Mouse (Mus musculus) midbrain, embryonic 16.5 days (tissue): Measurements from ENCODE around the gene Eif4e2. TPM values are rescaled to one million over a fixed set of nuclear protein-coding genes. Genes with fewer than 3 reads are reported as not detected.

Experiments
- polyA plus RNA-seq: library from polyadenylated mRNA; unstranded; fragments of >200 nt; fragmentation: Nextera tagmentation; extraction: Ambion mirVana; gene quantifications from 2 replicates; pipeline ENCODE4 v1.2.1, GENCODE M21; 2015

The Eif4e2 gene
- polyA plus RNA-seq, 1 experiment from 2014 or later = 86.6 TPM

Other genes with a start within 250 kb of the Eif4e2 start
- not detected in 2 replicates for gene Alppl2, start 124.0 kb upstream of the Eif4e2 start, polyA plus RNA-seq
- not detected in 2 replicates for gene Alpi, start 112.3 kb upstream of the Eif4e2 start, polyA plus RNA-seq
- not detected in 2 replicates for gene Akp3, start 88.9 kb upstream of the Eif4e2 start, polyA plus RNA-seq
- 14.4 and 25.7 TPM in 2 replicates for gene Ecel1, start 57.4 kb upstream of the Eif4e2 start, polyA plus RNA-seq
- gene Prss56, start 30.6 kb upstream of the Eif4e2 start, polyA plus RNA-seq = 0.34 TPM in 1 of 2 replicates, not detected in the other
- not detected in 2 replicates for gene Chrnd, start 23.3 kb upstream of the Eif4e2 start, polyA plus RNA-seq
- not detected in 2 replicates for gene Chrng, start 9.3 kb upstream of the Eif4e2 start, polyA plus RNA-seq
- gene Efhd1, start 50.4 kb downstream of the Eif4e2 start, polyA plus RNA-seq = 0.36 and 1.4 TPM in 2 replicates
- 66.4 and 75.4 TPM in 2 replicates for gene Gigyf2, start 113.1 kb downstream of the Eif4e2 start, polyA plus RNA-seq
- gene Kcnj13, start 180.8 kb downstream of the Eif4e2 start, polyA plus RNA-seq = 7.0 and 8.0 TPM in 2 replicates